8 mouse cellular contexts compared by ENCODE assay signal in genomic region chr13:107888231-107888555, GRCm38 (mm10).
A peak's percentile ranks its signal among the peaks of the same experiment; 100 is the strongest.
DNase-seq lines count a peak whose midpoint lies in the region; ATAC-seq and TF ChIP-seq lines count a peak whose summit lies in the region.

No protein-coding gene starts in this region.

- no peaks in the 10 kb centered on the region for H3K36me3 ChIP-seq in kidney, embryonic 15.5 days
- H3K36me3 ChIP-seq in hindbrain, embryonic 14.5 days (replicated peaks; ENCODE audit: control insufficient read depth, insufficient read depth): no peaks in the 10 kb centered on the region
- no peaks in the 10 kb centered on the region for H3K36me3 ChIP-seq in midbrain, embryonic 16.5 days (ENCODE audit: control insufficient read depth, insufficient read depth, low read length)

- H3K27ac ChIP-seq in kidney, embryonic 15.5 days: peak overlapping the region; percentile 95
- no peak overlapping the region for H3K27ac ChIP-seq in bone marrow macrophage, adult 2 months (ENCODE audit: insufficient read depth, low read depth, low read length)
- peak overlapping the region; percentile 99 for H3K27ac ChIP-seq in hindbrain, embryonic 14.5 days
- peak overlapping the region; percentile 94 for H3K27ac ChIP-seq in midbrain, embryonic 16.5 days (ENCODE audit: low read length)

- DNase-seq in kidney, postnatal 10 days: no peak
- no peak for DNase-seq in hindbrain, embryonic 14.5 days (ENCODE audit: low spot score)
- DNase-seq in T-cell, adult 2 months (ENCODE audit: low spot score): no peak
- no peak for DNase-seq in thymus, postnatal 25 days
- no peak for DNase-seq in natural killer cell, adult 2 months (ENCODE audit: low spot score in 2 of 2)

- peak overlapping the region; percentile 88 for H3K4me2 ChIP-seq in kidney, embryonic 15.5 days
- H3K4me2 ChIP-seq in hindbrain, embryonic 14.5 days (replicated peaks): peak overlapping the region; percentile 61
- H3K4me2 ChIP-seq in midbrain, embryonic 16.5 days (ENCODE audit: low read length): peak overlapping the region; percentile 57

- no peaks in the 10 kb centered on the region for H3K27me3 ChIP-seq in kidney, embryonic 15.5 days
- H3K27me3 ChIP-seq in hindbrain, embryonic 14.5 days (ENCODE audit: control insufficient read depth, insufficient read depth, low read length): no peaks in the 10 kb centered on the region
- no peaks in the 10 kb centered on the region for H3K27me3 ChIP-seq in midbrain, embryonic 16.5 days (ENCODE audit: control insufficient read depth, insufficient read depth, low read depth, low read length)

- peak overlapping the region; percentile 91 for H3K9ac ChIP-seq in kidney, embryonic 15.5 days
- peak overlapping the region; percentile 97 for H3K9ac ChIP-seq in hindbrain, embryonic 14.5 days
- peak overlapping the region; percentile 95 for H3K9ac ChIP-seq in midbrain, embryonic 16.5 days (ENCODE audit: low read depth, low read length)

- H3K4me3 ChIP-seq in kidney, embryonic 15.5 days (replicated peaks): peak overlapping the region; percentile 97
- peak overlapping the region; percentile 100 for H3K4me3 ChIP-seq in bone marrow macrophage, adult 2 months (ENCODE audit: insufficient read depth, low read length)
- H3K4me3 ChIP-seq in hindbrain, embryonic 14.5 days (replicated peaks; ENCODE audit: low read length): peak overlapping the region; percentile 82
- H3K4me3 ChIP-seq in midbrain, embryonic 16.5 days (ENCODE audit: low read depth, low read length): peak overlapping the region; percentile 99

- under 1% methylated on average over 9 of the region's 9 CpGs for WGBS in kidney, embryonic 15.5 days
- WGBS in hindbrain, embryonic 14.5 days: under 1% methylated on average over 9 of the region's 9 CpGs
- WGBS in midbrain, embryonic 16.5 days: 0% methylated on average over 9 of the region's 9 CpGs

- no peaks in the 10 kb centered on the region for H3K9me3 ChIP-seq in kidney, embryonic 15.5 days (replicated peaks)
- no peaks in the 10 kb centered on the region for H3K9me3 ChIP-seq in hindbrain, embryonic 14.5 days (ENCODE audit: control insufficient read depth, low read length)
- H3K9me3 ChIP-seq in midbrain, embryonic 16.5 days (replicated peaks; ENCODE audit: control insufficient read depth, low read length, poor library complexity, severe bottlenecking): no peaks in the 10 kb centered on the region

- TF ChIP-seq POLR2A in bone marrow macrophage, adult 2 months (IDR thresholded peaks at IDR 0.05; ENCODE audit: borderline replicate concordance, low read depth, low read length): no peak

- peaks cover 34% of the 10 kb centered on the region for H3K4me1 ChIP-seq in kidney, embryonic 15.5 days
- H3K4me1 ChIP-seq in bone marrow macrophage, adult 2 months (ENCODE audit: control insufficient read depth, insufficient read depth, low read length): peaks cover 18% of the 10 kb centered on the region
- H3K4me1 ChIP-seq in hindbrain, embryonic 14.5 days (replicated peaks; ENCODE audit: control insufficient read depth, insufficient read depth, low read length): peaks cover 41% of the 10 kb centered on the region
- H3K4me1 ChIP-seq in midbrain, embryonic 16.5 days (ENCODE audit: control insufficient read depth, insufficient read depth, low read length): peaks cover 28% of the 10 kb centered on the region

- ATAC-seq in kidney, embryonic 15.5 days (replicated peaks; ENCODE audit: low FRiP score): no peak
- ATAC-seq in hindbrain, embryonic 14.5 days (ENCODE audit: low FRiP score): no peak
- no peak for ATAC-seq in midbrain, embryonic 16.5 days

- no peak for TF ChIP-seq CTCF in bone marrow macrophage, adult 2 months (IDR thresholded peaks at IDR 0.05; ENCODE audit: low read depth, low read length)
